Mouse (Mus musculus): Measurements from ENCODE around the gene Meioc. TPM values are rescaled to one million over a fixed set of nuclear protein-coding genes. Genes with fewer than 3 reads are reported as not detected.

The Meioc gene
- total RNA-seq, 1 experiment, result 9.8 TPM

DNA sequence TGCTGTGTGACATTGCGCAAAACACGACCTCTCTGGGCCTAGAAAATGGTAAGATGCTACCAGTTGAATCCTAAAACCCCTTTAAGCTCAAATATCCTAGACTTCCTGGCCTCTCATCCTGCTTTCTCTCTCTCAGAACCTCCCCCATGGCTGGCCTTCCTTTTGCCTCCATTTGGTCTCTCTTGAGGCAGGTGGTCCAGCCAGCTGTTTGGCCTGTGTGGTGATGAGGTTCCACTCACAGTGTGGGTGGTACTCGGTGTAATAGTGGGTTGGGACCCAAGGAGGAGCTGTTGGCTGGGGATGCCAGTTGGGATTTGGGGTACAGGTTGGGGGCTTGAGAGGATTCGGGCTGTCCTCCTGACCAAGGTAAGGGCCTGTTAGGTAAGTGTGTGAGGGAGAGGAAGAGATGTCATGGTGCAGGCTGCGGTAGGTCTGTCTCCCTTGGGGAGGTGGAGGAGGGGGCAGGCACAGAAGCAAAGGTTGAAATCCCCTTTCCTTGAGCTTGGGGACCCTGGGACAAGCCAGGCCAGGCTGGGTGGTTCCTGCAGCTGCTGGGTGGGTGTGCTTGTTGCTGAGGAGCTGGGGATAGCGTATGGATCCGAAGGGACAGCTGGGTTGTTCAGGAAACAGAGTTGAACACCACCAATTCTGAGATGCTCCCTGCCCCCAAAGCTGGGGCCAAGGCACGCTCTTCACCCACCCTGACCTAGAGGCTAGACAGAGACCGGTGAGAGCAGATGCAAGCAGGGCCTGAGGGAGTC is 36.2 kb upstream of the Meioc start:
- H3K36me3 ChIP-seq (ENCODE audit: control insufficient read depth, insufficient read depth, low read length, poor library complexity, severe bottlenecking), result no peaks in the 10 kb centered on the region
- in situ Hi-C loops (cut with MboI; ENCODE audit: low sequenced_read_pairs in 2 of 2, unreplicated experiment in 2 of 2), result no loop called here
- no peak overlapping the region for H3K4me3 ChIP-seq (ENCODE audit: insufficient read depth in 1 of 2, low read depth in 1 of 2, low read length in 2 of 2, poor library complexity in 1 of 2, severe bottlenecking in 1 of 2)
- no peak for DNase-seq (ENCODE audit: low read depth, low spot score)
- H3K4me1 ChIP-seq (ENCODE audit: control insufficient read depth in 2 of 2, insufficient read depth in 2 of 2, low read length in 2 of 2, poor library complexity in 1 of 2), result peaks cover 0 to 36% of the 10 kb centered on the region in 2 experiments; a peak in 2 of 4 replicates
- no peaks in the 10 kb centered on the region for H3K9me3 ChIP-seq (ENCODE audit: control insufficient read depth, insufficient read depth, low read depth, low read length)
- no peak overlapping the region for H3K27ac ChIP-seq (ENCODE audit: insufficient read depth, low read depth, low read length, poor library complexity, severe bottlenecking)
- H3K9ac ChIP-seq (ENCODE audit: insufficient read depth, low read depth, low read length, poor library complexity, severe bottlenecking), result no peak overlapping the region
- TF ChIP-seq MAFK (IDR thresholded peaks at IDR 0.05; ENCODE audit: insufficient read depth, low read depth, low read length), result no peak

DNA sequence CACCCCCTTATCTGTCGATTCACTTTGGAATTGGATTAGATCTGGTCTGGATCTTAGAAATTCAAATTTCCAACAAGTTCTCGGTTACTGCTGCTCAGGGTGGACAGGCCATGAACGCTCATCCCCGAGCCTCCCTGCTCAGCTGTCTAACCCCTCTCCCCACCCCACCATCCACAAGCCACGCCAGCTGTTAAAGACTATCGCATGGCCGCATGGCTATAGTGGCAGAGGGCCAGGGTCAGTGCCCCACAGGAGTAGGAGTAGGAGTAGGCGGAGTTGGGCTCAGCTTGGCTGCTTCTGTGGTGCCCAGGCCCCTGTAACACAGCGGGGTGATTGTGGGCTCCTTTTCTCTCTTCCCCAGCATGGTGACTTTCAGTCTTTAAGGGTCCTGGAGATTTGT is 35.0 kb upstream of the Meioc start:
- H3K27ac ChIP-seq (ENCODE audit: insufficient read depth, low read depth, low read length, poor library complexity, severe bottlenecking), result no peak overlapping the region
- in situ Hi-C loops (cut with MboI; ENCODE audit: low sequenced_read_pairs in 2 of 2, unreplicated experiment in 2 of 2), result no loop called here
- TF ChIP-seq HCFC1 (IDR thresholded peaks at IDR 0.05; ENCODE audit: borderline replicate concordance, insufficient read depth, low read length) (no peak), CHD2 (IDR thresholded peaks at IDR 0.05; ENCODE audit: low read depth, low read length) (no peak), ZC3H11A (IDR thresholded peaks at IDR 0.05; ENCODE audit: borderline replicate concordance, low read depth, low read length) (no peak), ZNF384 (IDR thresholded peaks at IDR 0.05; ENCODE audit: low read depth, low read length) (no peak), MAFK (IDR thresholded peaks at IDR 0.05; ENCODE audit: insufficient read depth, low read depth, low read length) (no peak)
- no peak overlapping the region for H3K9ac ChIP-seq (ENCODE audit: insufficient read depth, low read depth, low read length, poor library complexity, severe bottlenecking)
- H3K4me1 ChIP-seq (ENCODE audit: control insufficient read depth in 2 of 2, insufficient read depth in 2 of 2, low read length in 2 of 2, poor library complexity in 1 of 2), result peaks cover 0 to 31% of the 10 kb centered on the region in 2 experiments; a peak in 2 of 4 replicates
- H3K36me3 ChIP-seq (ENCODE audit: control insufficient read depth, insufficient read depth, low read length, poor library complexity, severe bottlenecking), result no peaks in the 10 kb centered on the region
- DNase-seq (ENCODE audit: low read depth, low spot score), result no peak
- H3K9me3 ChIP-seq (ENCODE audit: control insufficient read depth, insufficient read depth, low read depth, low read length), result no peaks in the 10 kb centered on the region
- no peak overlapping the region for H3K4me3 ChIP-seq (ENCODE audit: insufficient read depth in 1 of 2, low read depth in 1 of 2, low read length in 2 of 2, poor library complexity in 1 of 2, severe bottlenecking in 1 of 2)

DNA sequence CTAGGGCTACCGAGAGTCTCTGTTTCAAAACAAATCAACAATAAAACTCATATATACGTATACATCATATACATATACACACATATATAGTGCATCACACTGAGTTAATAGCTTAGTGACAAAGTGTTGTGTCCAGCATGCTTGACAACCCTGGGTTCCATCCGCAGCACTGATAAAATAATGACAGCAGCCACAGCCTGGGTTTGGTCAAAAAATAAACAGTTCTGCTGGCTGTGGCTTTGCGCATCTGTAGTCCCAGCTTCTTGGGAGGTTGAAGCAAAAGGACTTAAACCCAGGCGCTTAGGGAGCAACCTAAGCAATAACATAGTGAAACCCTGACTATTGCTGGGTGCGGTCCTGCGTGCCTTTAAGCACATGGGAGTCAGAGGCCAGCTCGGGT is 34.1 kb upstream of the Meioc start:
- in situ Hi-C loops (cut with MboI; ENCODE audit: low sequenced_read_pairs in 2 of 2, unreplicated experiment in 2 of 2), result no loop called here
- H3K9me3 ChIP-seq (ENCODE audit: control insufficient read depth, insufficient read depth, low read depth, low read length), result no peaks in the 10 kb centered on the region
- H3K4me3 ChIP-seq (ENCODE audit: insufficient read depth in 1 of 2, low read depth in 1 of 2, low read length in 2 of 2, poor library complexity in 1 of 2, severe bottlenecking in 1 of 2), result no peak overlapping the region
- TF ChIP-seq MAFK (IDR thresholded peaks at IDR 0.05; ENCODE audit: insufficient read depth, low read depth, low read length) (no peak), ZNF384 (IDR thresholded peaks at IDR 0.05; ENCODE audit: low read depth, low read length) (no peak), ZC3H11A (IDR thresholded peaks at IDR 0.05; ENCODE audit: borderline replicate concordance, low read depth, low read length) (no peak), CHD2 (IDR thresholded peaks at IDR 0.05; ENCODE audit: low read depth, low read length) (no peak), HCFC1 (IDR thresholded peaks at IDR 0.05; ENCODE audit: borderline replicate concordance, insufficient read depth, low read length) (no peak)
- no peak for DNase-seq (ENCODE audit: low read depth, low spot score)
- H3K9ac ChIP-seq (ENCODE audit: insufficient read depth, low read depth, low read length, poor library complexity, severe bottlenecking), result no peak overlapping the region
- no peaks in the 10 kb centered on the region for H3K36me3 ChIP-seq (ENCODE audit: control insufficient read depth, insufficient read depth, low read length, poor library complexity, severe bottlenecking)
- H3K27ac ChIP-seq (ENCODE audit: insufficient read depth, low read depth, low read length, poor library complexity, severe bottlenecking), result no peak overlapping the region
- peaks cover 0 to 30% of the 10 kb centered on the region in 2 experiments; a peak in 2 of 4 replicates for H3K4me1 ChIP-seq (ENCODE audit: control insufficient read depth in 2 of 2, insufficient read depth in 2 of 2, low read length in 2 of 2, poor library complexity in 1 of 2)

DNA sequence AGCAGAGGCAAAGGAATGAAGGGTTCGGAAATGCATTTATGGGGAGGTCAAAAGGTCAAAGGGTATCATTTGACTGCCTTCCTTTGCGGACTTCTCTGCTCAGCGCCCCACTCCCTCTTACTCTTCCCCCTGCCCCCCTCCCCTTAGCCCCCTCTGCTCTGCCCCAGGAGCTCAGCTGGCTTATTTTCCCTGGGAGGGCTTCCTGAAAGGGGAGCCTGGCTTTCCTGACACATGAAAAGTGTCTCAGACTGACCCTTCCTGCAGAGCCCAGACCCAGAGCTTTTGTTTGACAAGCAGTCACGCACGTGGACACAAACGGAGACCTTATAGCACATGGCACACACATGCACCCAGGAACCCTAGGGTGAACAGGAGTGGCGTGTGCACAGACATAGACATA is 32.8 kb upstream of the Meioc start:
- H3K36me3 ChIP-seq (ENCODE audit: control insufficient read depth, insufficient read depth, low read length, poor library complexity, severe bottlenecking), result no peaks in the 10 kb centered on the region
- TF ChIP-seq CHD2 (IDR thresholded peaks at IDR 0.05; ENCODE audit: low read depth, low read length), result no peak
- no peak for TF ChIP-seq HCFC1 (IDR thresholded peaks at IDR 0.05; ENCODE audit: borderline replicate concordance, insufficient read depth, low read length)
- TF ChIP-seq ZC3H11A (IDR thresholded peaks at IDR 0.05; ENCODE audit: borderline replicate concordance, low read depth, low read length), result no peak
- no peak for TF ChIP-seq ZNF384 (IDR thresholded peaks at IDR 0.05; ENCODE audit: low read depth, low read length)
- TF ChIP-seq MAFK (IDR thresholded peaks at IDR 0.05; ENCODE audit: insufficient read depth, low read depth, low read length), result no peak
- H3K27ac ChIP-seq (ENCODE audit: insufficient read depth, low read depth, low read length, poor library complexity, severe bottlenecking), result no peak overlapping the region
- H3K9ac ChIP-seq (ENCODE audit: insufficient read depth, low read depth, low read length, poor library complexity, severe bottlenecking), result no peak overlapping the region
- no peak overlapping the region for H3K4me3 ChIP-seq (ENCODE audit: insufficient read depth in 1 of 2, low read depth in 1 of 2, low read length in 2 of 2, poor library complexity in 1 of 2, severe bottlenecking in 1 of 2)
- in situ Hi-C loops (cut with MboI; ENCODE audit: low sequenced_read_pairs in 2 of 2, unreplicated experiment in 2 of 2), result no loop called here
- DNase-seq (ENCODE audit: low read depth, low spot score), result no peak
- no peaks in the 10 kb centered on the region for H3K9me3 ChIP-seq (ENCODE audit: control insufficient read depth, insufficient read depth, low read depth, low read length)
- peaks cover 0 to 23% of the 10 kb centered on the region in 2 experiments; a peak in 2 of 4 replicates for H3K4me1 ChIP-seq (ENCODE audit: control insufficient read depth in 2 of 2, insufficient read depth in 2 of 2, low read length in 2 of 2, poor library complexity in 1 of 2)
